Mouse (Mus musculus) thymus, adult 2 months (tissue): ENCODE measurements around the gene Gm49380. TPM values are rescaled to one million over a fixed set of nuclear protein-coding genes. Genes with fewer than 3 reads are reported as not detected.
A peak's percentile ranks its signal among the peaks of the same experiment; 100 is the strongest.
"Not testable (repeated sequence)": the region's sequence is repeated elsewhere in the genome, so short reads cannot be mapped to it uniquely, and the experiment has no call there.

Experiments
- DNase-seq: peaks from one replicate; pipeline ENCODE4 v3.0.0; 2021
- H3K27ac ChIP-seq: fragments of 200-500 bp; 2 replicates; pipeline ENCODE4 v1.5.1; 2012; ENCODE audit warnings: low read length, control low read depth; ENCODE audit not compliant: control insufficient read depth, insufficient read depth
- H3K27me3 ChIP-seq: fragments of 200-500 bp; 2 replicates; pipeline ENCODE4 v1.6.1; 2012; ENCODE audit warnings: mild to moderate bottlenecking, low read length, moderate library complexity, mixed read lengths; ENCODE audit not compliant: control insufficient read depth, insufficient read depth
- H3K36me3 ChIP-seq: fragments of 200-500 bp; 2 replicates; pipeline ENCODE4 v1.6.1; 2012; ENCODE audit warnings: mild to moderate bottlenecking, low read length, moderate library complexity; ENCODE audit not compliant: control insufficient read depth, insufficient read depth
- H3K4me1 ChIP-seq: fragments of 200-500 bp; replicated peaks from 2 replicates; pipeline ENCODE4 v1.6.1; 2012; ENCODE audit warnings: low read length; ENCODE audit not compliant: control insufficient read depth, insufficient read depth
- H3K4me3 ChIP-seq: fragments of 200-500 bp; 2 replicates; pipeline ENCODE4 v1.5.1; 2012; ENCODE audit warnings: mild to moderate bottlenecking, low read length, control low read depth, moderate library complexity; ENCODE audit not compliant: control insufficient read depth, insufficient read depth
- CTCF ChIP-seq: fragments of 200-500 bp; IDR thresholded peaks from 2 replicates; pipeline ENCODE4 v1.5.1; 2012; ENCODE audit warnings: mild to moderate bottlenecking, control low read depth, low read length, moderate library complexity, borderline replicate concordance; ENCODE audit not compliant: control insufficient read depth, poor library complexity, insufficient read depth; ENCODE audit errors: extremely low read depth
- POLR2A ChIP-seq: fragments of 200-500 bp; IDR thresholded peaks from 2 replicates; pipeline ENCODE4 v1.6.1; 2012; ENCODE audit warnings: mild to moderate bottlenecking, low read length, control low read depth, moderate library complexity; ENCODE audit not compliant: control insufficient read depth, poor library complexity, insufficient read depth; ENCODE audit errors: extremely low read depth
- WGBS: fragments of 180-500 bp; shearing (Covaris S2); methylation state at CpG from one replicate; pipeline ENCODE4 v1.1.7; 2018; 5-methylcytosine and 5-hydroxymethylcytosine counted together
- polyA plus RNA-seq: library from polyadenylated mRNA; depleted of rRNA; stranded (reverse); fragments of >200 nt; gene quantifications from 2 replicates; pipeline ENCODE4 v1.2.3, GENCODE M21; 2012

Gm49380 gene
- polyA plus RNA-seq, 1 experiment, result not detected

DNA sequence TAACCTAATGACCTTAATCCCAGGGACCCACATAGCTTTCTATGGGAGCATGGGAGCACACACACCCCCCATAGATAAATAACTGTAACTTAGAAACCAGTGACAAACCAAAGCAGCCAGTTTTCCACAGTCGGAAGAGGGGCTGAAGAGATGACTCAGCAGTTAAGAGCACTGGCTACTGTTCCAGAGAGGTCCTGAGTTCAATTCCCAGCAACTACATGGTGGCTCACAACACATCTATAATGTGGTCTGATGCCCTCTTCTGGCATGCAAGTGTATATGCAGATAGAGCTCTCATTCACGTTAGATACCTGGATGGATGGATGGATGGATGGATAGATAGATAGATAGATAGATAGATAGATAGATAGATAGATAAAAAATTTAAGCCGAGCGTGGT is 2.9 kb upstream of the Gm49380 start:
- Histone ChIP-seq H3K27me3 (no peaks in the 10 kb centered on the region), H3K27ac (peak overlapping the region; percentile 76; the same call in 1 of the 2 replicates), H3K4me1 (peaks cover 29% of the 10 kb centered on the region), H3K36me3 (no peaks in the 10 kb centered on the region), H3K4me3 (no peak overlapping the region)
- 95% methylated on average over 4 of the region's 4 CpGs for WGBS
- no peak for TF ChIP-seq POLR2A
- TF ChIP-seq CTCF, result no peak
- DNase-seq, result no peak

DNA sequence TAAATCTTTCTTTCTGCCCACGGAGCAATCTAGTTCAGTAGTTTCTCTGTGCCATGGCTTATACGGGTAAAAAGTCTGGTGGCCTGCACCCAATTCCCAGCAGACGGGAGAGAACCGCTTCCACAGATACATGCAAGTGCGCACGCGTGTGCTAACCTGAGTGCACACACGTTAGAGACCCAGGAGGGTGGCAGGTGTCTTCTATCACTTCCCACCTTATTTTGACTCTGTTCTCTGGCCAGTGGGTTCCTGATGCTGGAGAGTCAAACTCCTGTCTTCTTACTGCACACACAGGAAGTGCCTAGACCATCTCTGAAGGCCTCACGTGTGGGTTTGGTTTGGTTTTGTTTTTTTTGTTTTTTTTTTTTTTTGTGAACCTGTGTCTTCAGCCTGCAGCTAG is 2.3 kb upstream of the Gm49380 start:
- Histone ChIP-seq H3K4me1 (peaks cover 29% of the 10 kb centered on the region), H3K27me3 (no peaks in the 10 kb centered on the region), H3K36me3 (no peaks in the 10 kb centered on the region), H3K27ac (peak overlapping the region; percentile 76), H3K4me3 (no peak overlapping the region)
- DNase-seq, result no peak
- TF ChIP-seq POLR2A (no peak), CTCF (no peak)
- 45% methylated on average over 9 of the region's 9 CpGs for WGBS

DNA sequence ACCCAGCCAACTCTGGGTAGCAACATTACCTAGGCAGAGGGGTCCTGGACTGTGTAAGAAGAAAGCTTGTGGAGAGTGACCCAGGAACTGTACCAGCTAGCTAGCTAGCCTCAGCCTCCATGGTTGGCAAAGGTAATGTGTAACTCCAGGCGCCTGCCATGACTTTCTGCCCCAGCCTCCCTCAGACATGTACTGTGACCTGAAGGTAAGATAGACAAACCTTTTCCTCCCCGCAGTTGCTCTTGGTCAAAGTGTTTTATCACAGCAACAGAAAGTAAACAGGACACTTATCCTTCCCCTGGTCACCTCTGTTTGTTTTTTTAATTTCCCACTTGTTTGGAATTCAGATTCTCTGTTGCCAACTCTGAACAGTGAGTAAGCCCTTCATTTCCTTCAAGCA is 1.2 kb upstream of the Gm49380 start:
- no peak for DNase-seq
- Histone ChIP-seq H3K4me1 (peaks cover 37% of the 10 kb centered on the region), H3K36me3 (no peaks in the 10 kb centered on the region), H3K4me3 (no peak overlapping the region), H3K27me3 (no peaks in the 10 kb centered on the region), H3K27ac (peak overlapping the region; percentile 35; the same call in 1 of the 2 replicates)
- WGBS, result 91% methylated on average over 2 of the region's 2 CpGs
- TF ChIP-seq POLR2A, result no peak
- TF ChIP-seq CTCF, result no peak

DNA sequence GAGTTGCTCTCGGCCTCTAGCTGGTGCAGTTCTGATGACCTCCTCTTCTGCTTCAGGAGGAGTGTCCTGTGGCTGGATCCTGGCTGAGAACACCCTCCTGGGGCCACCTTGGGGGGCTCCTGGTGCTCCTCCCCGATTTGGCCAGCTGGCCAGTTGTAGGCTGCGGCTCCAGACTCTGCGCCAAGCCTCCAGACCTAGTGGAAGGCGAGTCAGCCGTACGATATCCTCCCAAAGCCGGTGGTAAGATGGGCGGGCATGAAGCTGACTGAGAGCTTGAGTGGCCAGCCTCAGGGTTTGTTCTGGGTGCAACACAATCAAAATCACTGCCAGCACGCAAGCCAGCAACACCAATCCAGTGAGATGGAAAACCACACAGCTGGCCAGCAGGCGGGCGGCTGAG is 1.4 kb downstream of the Gm49380 start:
- H3K36me3 ChIP-seq, H3K27me3 ChIP-seq, H3K27ac ChIP-seq, DNase-seq, H3K4me3 ChIP-seq: not testable (repeated sequence)
- peaks cover 37% of the 10 kb centered on the region for H3K4me1 ChIP-seq
- 93% methylated on average over 10 of the region's 12 CpGs for WGBS

DNA sequence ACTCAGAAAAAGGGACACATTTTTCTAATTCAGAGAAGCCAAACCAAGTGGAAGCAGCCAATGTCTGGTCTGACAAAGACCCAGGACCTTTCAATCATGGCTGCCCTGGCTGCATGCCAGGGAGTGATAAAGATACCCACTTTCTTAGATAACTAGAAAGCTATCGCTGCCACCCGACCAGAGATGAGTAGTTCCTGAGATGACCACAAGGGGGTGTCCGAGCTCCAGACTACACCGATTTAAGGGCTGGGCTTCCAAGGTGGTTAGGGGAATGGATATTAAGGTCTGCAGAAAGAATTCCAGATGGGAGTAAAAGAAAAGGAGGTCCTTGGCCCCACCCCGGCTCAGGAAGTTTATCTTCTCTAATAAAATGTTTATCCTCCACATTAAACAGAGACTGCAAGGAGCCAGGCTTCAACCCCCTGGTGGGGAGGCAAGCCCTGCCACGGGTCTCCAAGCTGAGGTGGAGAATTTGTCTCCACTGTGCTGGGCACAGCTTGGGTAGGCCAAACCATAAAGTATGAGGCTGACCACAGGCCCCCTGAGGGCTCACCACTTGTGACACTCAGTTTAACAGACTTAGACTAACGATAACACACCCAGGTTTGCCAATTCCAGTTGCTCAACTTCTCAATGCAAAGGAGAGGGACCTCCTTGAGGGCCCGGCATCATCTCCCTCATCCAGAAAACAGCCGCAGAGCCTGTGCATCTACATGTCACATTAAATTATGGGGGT is 3.8 kb downstream of the Gm49380 start:
- 41% methylated on average over 9 of the region's 9 CpGs for WGBS
- no peak overlapping the region for H3K27ac ChIP-seq

DNA sequence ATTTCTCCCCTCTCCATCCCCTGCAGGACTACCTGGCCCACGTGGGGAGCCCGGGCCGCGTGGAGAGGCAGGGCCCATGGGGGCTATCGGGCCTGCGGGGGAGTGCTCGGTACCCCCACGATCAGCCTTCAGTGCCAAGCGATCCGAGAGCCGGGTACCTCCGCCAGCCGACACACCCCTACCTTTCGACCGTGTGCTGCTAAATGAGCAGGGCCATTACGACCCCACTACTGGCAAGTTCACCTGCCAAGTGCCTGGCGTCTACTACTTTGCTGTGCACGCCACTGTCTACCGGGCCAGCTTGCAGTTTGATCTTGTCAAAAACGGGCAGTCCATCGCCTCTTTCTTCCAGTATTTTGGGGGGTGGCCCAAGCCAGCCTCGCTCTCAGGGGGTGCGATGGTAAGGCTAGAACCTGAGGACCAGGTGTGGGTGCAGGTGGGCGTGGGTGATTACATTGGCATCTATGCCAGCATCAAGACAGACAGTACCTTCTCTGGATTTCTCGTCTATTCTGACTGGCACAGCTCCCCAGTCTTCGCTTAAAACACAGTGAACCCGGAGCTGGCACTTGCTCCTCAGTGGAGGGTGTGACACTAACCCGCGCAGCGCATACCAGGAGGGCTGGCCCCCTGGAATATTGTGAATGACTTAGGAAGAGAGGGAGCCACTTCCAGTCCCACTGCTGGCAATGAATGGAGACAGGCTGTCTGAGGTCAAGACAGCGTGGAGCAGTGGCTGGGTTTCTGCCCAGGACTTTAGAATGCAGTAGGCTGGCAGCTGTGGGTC is 4.8 kb downstream of the Gm49380 start:
- 94% methylated on average over 31 of the region's 31 CpGs for WGBS
- Histone ChIP-seq H3K4me1 (peaks cover 20% of the 10 kb centered on the region), H3K27ac (no peak overlapping the region), H3K27me3 (no peaks in the 10 kb centered on the region), H3K4me3 (no peak overlapping the region), H3K36me3 (no peaks in the 10 kb centered on the region; the same call in 1 of the 2 replicates)
- TF ChIP-seq POLR2A, result no peak
- no peak for TF ChIP-seq CTCF
- no peak for DNase-seq

More for the DNA sequence above, 3.8 kb downstream of the Gm49380 start:
- Histone ChIP-seq H3K4me1 (peaks cover 23% of the 10 kb centered on the region), H3K36me3 (no peaks in the 10 kb centered on the region; the same call in 1 of the 2 replicates), H3K4me3 (no peak overlapping the region), H3K27me3 (no peaks in the 10 kb centered on the region)
- no peak; the same call in 1 of the 2 replicates for TF ChIP-seq CTCF
- TF ChIP-seq POLR2A, result no peak
- DNase-seq, result peak; percentile 77
